Mouse (Mus musculus): ENCODE data around the gene Gm10188.

Gm10188 gene

GRCm38 (mm10) chr1:132194624-132195023, 34.9 kb downstream of the Gm10188 start:
- peak; percentile 5 for DNase-seq (ENCODE audit: low spot score)

DNA sequence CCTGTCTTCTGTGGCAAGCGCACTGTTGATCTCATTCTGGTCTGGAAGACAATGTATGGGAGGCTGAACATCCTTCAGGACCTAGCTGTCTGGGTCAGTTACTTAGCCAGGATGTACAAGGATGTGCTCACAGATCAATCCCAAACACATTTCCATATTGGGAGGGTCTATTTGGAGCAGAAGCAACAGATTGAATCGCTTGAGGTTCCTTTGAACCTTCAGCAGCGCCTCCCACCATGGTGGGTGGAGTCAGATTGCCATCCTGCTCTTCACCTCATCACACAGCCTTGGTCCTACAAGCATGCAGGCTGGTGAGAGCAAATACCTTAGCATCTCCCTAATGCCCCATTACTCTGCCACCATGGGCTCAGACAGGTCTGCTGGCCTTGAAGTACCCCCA, 35.8 kb downstream of the Gm10188 start:
- DNase-seq (ENCODE audit: low spot score), result peak; percentile 0

DNA sequence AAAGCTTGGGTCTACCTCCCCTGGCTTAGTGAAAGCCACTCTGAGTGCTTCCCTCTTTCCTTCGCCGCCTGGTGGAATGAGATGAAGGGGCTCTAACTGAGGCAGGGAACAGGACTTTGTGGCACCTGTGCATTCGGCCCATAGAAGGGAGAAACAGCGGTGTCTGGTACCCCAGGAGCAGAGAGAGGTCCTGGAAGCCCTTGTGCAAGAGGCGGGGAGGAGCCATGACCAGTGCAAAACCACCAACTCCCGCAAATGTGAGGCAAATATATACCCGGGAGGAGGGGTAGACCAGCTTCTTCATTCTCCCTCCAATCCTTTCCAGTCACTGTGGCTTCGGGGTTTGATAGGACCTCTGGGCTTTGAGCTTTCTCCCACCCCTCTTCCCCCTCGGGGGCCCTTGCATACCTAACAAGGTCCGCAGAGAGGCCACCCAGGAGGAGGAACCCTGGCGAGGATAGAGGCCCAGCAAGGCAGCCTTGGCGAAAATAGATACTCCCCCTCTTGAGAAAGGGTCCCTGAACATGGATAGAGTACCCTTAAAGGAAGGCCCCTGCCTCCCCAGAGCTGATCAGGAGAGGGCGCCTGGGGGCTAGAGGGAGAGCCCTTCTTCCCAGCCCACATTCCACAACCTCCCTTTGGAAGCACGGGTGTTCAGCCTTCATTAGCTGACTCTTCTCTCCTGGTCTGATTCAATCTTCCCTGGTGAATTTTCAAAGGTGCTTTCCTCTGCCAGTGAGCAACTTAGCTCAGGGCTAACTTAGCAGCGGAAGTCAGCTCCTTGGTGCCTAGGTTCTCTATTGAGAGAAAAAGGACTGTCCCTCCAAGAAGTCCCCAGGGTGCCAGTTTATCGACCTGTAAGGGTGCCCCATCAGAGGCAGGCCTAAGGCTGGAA, 37.5 kb downstream of the Gm10188 start:
- peak; percentile 75 for DNase-seq (ENCODE audit: low spot score)

- peak; percentile 61 for DNase-seq (ENCODE audit: low spot score)
These were observed 38.3 kb downstream of the Gm10188 start, which contains the start of the genes Lemd1 and AC124108.1 for GRCm38 (mm10) chr1:132191093-132191785. TSS of gene Lemd1 (plus strand) at chr1:132191431. TSS of gene AC124108.1 (plus strand) at chr1:132191457.

DNA sequence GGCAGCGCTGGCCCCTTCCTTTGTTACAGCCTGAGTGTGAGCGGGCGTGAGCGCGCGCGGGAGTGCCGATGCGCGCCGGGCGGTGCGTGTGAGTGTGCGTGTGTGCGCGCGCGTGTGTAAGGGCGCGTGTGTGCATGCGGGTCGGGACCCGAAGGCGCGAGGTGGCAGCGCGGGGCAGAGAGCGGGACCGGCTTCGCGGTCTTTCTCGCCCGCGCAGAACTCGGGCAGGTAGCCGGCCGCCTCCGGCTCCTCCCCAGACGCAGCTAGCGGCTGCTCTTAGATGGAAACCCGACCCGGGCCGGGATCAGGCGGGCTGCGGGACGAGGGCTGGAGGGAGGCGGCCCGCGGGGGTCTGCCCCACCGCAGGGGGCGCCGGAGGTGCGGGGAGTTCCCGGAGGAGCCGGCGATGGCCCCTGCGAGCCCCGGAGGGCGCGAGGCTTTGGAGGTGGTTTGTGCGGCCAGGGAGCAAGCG, 38.9 kb downstream of the Gm10188 start:
- peak; percentile 58 for DNase-seq (ENCODE audit: low spot score)

- DNase-seq (ENCODE audit: low spot score), result peak; percentile 86
These were observed 39.5 kb downstream of the Gm10188 start for GRCm38 (mm10) chr1:132190040-132190513.

DNA sequence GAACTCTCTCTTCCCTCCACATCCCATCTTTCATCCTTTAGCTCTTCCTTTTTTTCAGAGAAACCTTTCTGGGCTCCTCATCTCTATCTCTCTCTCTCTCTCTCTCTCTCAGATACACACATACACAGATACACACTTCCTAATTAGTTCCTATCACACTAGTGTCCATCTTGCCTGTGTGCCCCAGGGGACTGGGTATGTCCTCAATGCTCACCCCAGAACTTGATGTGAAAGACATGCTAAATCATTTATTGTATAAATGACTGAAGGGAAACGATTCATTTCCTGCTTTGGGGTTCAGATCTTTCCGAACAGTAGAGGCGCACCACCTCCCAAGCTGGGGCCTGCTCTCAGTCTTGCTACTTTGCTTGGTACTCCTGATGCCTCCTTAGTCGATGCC, 40.3 kb downstream of the Gm10188 start:
- no peak for DNase-seq (ENCODE audit: low spot score)

- peak; percentile 61 for DNase-seq (ENCODE audit: low spot score)
These were observed 41.0 kb downstream of the Gm10188 start for GRCm38 (mm10) chr1:132188442-132189066.

DNA sequence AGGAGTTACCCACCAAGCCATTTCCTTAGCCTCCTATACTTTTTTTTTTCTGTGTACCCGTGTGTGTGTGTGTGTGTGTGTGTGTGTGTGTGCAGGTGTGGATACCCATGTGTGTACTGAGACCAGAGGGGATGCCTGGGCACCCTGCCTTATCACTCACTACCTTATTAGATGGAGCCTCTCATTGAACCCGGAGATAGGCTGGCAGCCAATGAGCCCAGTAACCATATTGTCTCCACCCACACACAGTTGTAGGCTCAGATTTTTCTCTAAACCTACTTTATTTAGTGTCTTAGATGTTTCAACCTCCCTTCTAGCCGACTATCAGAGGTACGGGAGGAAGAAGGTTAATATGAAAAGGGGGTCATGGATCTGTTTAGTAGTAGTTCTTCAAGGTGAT, 43.3 kb downstream of the Gm10188 start:
- no peak for DNase-seq (ENCODE audit: low spot score)

Measured in embryo, embryonic 10.5 days (tissue).